Mouse (Mus musculus) right cerebral cortex, adult 2 months (tissue): Measurements from ENCODE around the gene Ccdc183.

Experiments used
- DNase-seq, 2 experiments: peaks; one replicate each; pipeline ENCODE4 v3.0.0; 2021 to 2022; ENCODE audit warnings: low spot score in 2 of 2

Ccdc183 gene

GRCm38 (mm10) chr2:25577951-25578795, 39.3 kb downstream of the Ccdc183 start:
- no peak for DNase-seq

GRCm38 (mm10) chr2:25576965-25577891, 40.2 kb downstream of the Ccdc183 start:
- peak in 1 of 2 experiments; percentile 43 for DNase-seq

- peak; percentile 58 to 62 for DNase-seq
Observed at GRCm38 (mm10) chr2:25576028-25576850, 41.2 kb downstream of the Ccdc183 start.

GRCm38 (mm10) chr2:25575432-25576027, 41.9 kb downstream of the Ccdc183 start:
- peak; percentile 52 for DNase-seq

GRCm38 (mm10) chr2:25574579-25575431, 42.7 kb downstream of the Ccdc183 start, which contains the start of the genes Mamdc4 and Phpt1:
Mamdc4 (minus strand) TSS chr2:25574845.
Phpt1 (minus strand) TSS chr2:25575224.
- peak; percentile 93 to 98 for DNase-seq

DNA sequence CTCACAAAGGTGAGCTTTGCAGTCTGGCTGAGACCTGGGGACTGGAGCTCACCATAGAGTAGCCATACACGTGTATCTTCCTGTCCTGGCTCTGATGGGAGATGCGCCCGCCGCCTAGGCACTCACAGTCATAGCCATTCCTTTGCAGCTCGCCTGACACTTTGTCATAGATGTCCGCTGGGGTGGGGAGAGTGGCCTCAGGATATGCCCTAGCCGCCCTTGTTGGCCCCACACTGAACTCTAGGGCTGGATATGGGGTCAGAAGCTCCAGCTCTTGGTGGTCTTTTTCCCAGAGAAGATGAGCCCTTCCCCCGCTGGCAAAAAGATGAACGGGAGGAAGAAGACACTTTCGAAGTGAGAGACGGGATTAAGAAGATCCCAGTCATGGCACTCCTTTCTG, 43.3 kb downstream of the Ccdc183 start:
- DNase-seq: no peak

GRCm38 (mm10) chr2:25573068-25573467, 44.4 kb downstream of the Ccdc183 start:
- no peak for DNase-seq

DNA sequence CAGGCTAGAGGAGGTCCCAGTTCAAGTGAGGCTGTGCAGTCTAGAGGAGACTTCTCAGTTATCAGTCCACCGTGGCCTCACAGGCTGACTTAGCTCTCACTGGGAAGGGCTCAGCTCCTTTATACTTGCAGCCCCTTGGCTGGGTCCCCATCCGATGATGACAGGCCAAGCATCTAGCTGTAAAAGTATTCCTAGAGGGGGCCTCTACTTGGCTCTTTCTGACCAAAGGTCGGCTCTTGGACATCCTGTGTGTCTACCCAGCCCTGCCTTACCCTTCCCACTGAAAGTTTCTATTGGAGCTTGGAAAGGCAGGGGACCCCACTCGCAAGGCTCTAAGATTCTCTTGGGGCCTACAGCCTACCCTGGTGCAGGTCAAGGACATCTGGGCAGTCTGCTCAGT, 46.3 kb downstream of the Ccdc183 start:
- no peak for DNase-seq

- DNase-seq: no peak
Observed at GRCm38 (mm10) chr2:25569323-25569722, 48.2 kb downstream of the Ccdc183 start.

DNA sequence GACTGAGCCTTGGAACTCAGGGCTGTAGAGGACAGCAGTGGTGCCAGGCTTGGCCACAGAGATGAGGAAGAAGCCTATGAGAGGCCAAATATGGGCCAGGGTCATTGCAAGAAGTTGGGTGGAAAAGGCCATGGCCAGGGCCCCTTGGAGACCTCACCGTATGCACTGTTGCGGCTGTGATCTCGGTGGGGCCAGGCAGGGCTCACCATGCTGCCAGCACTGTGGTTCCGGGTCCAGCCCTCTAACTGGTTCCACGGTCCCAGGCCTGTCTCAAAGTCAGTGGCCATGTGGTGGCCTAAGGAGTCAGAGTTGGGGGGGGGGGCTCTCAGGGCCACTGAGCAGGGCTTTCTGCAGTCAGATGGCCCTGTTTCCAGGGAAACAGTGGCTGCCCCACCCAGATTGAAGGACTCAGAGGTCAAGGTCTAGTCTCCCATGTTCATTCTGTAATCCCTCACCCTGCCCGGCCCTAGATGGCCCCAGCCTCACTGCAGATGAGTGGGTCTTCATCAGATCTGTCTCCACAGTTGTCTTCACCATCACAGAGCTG, 48.9 kb downstream of the Ccdc183 start:
- DNase-seq: no peak

DNA sequence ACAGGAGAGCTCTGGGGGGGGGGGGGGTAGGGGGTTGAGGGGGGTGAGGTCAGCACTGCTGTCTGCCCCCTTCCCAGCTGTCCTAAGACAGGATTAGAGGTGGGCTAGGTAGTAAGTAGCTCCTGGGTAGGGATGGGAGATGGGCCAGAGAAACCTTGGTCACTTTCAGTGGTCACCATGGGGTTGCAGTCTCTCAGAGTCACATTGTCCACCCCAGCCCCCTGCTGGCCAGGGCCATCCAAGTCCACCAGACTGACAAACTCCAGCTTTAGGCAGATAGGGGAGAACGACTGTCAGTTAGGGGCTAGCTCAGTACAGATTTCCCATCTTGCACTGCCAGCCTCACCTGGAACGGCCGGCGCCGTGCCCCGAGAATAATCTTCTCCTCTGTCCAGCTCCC, 50.9 kb downstream of the Ccdc183 start:
- no peak for DNase-seq

- peak in 1 of 2 experiments; percentile 2 for DNase-seq
Observed at GRCm38 (mm10) chr2:25565741-25566140, 51.7 kb downstream of the Ccdc183 start.

- DNase-seq: no peak
Observed at GRCm38 (mm10) chr2:25561946-25562345, 55.5 kb downstream of the Ccdc183 start.

DNA sequence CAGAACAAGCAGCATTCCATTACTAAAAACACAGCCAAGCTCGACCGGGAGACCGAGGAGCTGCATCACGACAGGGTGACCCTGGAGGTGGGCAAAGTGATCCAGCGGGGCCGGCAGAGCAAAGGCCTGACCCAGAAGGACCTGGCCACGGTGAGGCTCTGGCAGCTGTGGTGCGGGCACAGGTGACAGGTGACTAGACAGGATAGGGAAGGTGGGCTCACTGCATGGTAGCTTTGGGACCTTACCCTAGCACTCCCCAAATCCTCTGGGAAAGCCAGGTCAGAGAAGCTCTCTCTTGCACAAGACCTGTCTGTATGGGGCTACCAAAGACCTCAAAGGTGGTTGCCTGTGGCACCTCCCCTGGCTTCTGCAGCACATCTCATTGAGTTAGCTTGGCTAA, 56.9 kb downstream of the Ccdc183 start:
- DNase-seq: no peak

- no peak for DNase-seq
Observed at GRCm38 (mm10) chr2:25558774-25559173, 58.7 kb downstream of the Ccdc183 start.
